Mouse (Mus musculus): ENCODE results near the gene Ophn1. TPM values are rescaled to one million over a fixed set of nuclear protein-coding genes. Genes with fewer than 3 reads are reported as not detected.

Ophn1 gene
- polyA plus RNA-seq, 1 experiment from 2014 or later, result 46.0 TPM

- H3K27ac ChIP-seq (ENCODE audit: low read length), result no peak overlapping the region
- no peak for ATAC-seq
- no peaks in the 10 kb centered on the region for H3K36me3 ChIP-seq (ENCODE audit: control insufficient read depth, insufficient read depth, low read length)
- no peak overlapping the region for H3K9ac ChIP-seq (ENCODE audit: low read depth, low read length)
- no peaks in the 10 kb centered on the region for H3K9me3 ChIP-seq (replicated peaks; ENCODE audit: control insufficient read depth, low read length, poor library complexity, severe bottlenecking)
- H3K4me3 ChIP-seq (ENCODE audit: low read depth, low read length), result no peak overlapping the region
- H3K4me2 ChIP-seq (ENCODE audit: low read length), result no peak overlapping the region
- no peaks in the 10 kb centered on the region for H3K4me1 ChIP-seq (ENCODE audit: control insufficient read depth, insufficient read depth, low read length)
- no peaks in the 10 kb centered on the region for H3K27me3 ChIP-seq (ENCODE audit: control insufficient read depth, insufficient read depth, low read depth, low read length)
- WGBS, result 6% methylated on average over 2 of the region's 2 CpGs
These were observed 272.0 kb downstream of the Ophn1 start for GRCm38 (mm10) chrX:98618865-98619264.

GRCm38 (mm10) chrX:98617426-98617825 lies 273.4 kb downstream of the Ophn1 start:
- Histone ChIP-seq H3K9me3 (replicated peaks; ENCODE audit: control insufficient read depth, low read length, poor library complexity, severe bottlenecking) (no peaks in the 10 kb centered on the region), H3K4me2 (ENCODE audit: low read length) (no peak overlapping the region), H3K4me1 (ENCODE audit: control insufficient read depth, insufficient read depth, low read length) (no peaks in the 10 kb centered on the region), H3K27me3 (ENCODE audit: control insufficient read depth, insufficient read depth, low read depth, low read length) (no peaks in the 10 kb centered on the region), H3K9ac (ENCODE audit: low read depth, low read length) (no peak overlapping the region), H3K4me3 (ENCODE audit: low read depth, low read length) (no peak overlapping the region), H3K36me3 (ENCODE audit: control insufficient read depth, insufficient read depth, low read length) (no peaks in the 10 kb centered on the region), H3K27ac (ENCODE audit: low read length) (no peak overlapping the region)
- ATAC-seq, result no peak
- 76% methylated on average over 4 of the region's 4 CpGs for WGBS

GRCm38 (mm10) chrX:98574201-98574600 lies 316.6 kb downstream of the Ophn1 start:
- no peak overlapping the region for H3K4me2 ChIP-seq (ENCODE audit: low read length)
- H3K27me3 ChIP-seq (ENCODE audit: control insufficient read depth, insufficient read depth, low read depth, low read length), result no peaks in the 10 kb centered on the region
- H3K4me1 ChIP-seq (ENCODE audit: control insufficient read depth, insufficient read depth, low read length), result no peaks in the 10 kb centered on the region
- H3K9ac ChIP-seq (ENCODE audit: low read depth, low read length), result no peak overlapping the region
- H3K36me3 ChIP-seq (ENCODE audit: control insufficient read depth, insufficient read depth, low read length), result no peaks in the 10 kb centered on the region
- no peak overlapping the region for H3K27ac ChIP-seq (ENCODE audit: low read length)
- ATAC-seq, result no peak
- H3K9me3 ChIP-seq (replicated peaks; ENCODE audit: control insufficient read depth, low read length, poor library complexity, severe bottlenecking), result no peaks in the 10 kb centered on the region
- H3K4me3 ChIP-seq (ENCODE audit: low read depth, low read length), result no peak overlapping the region

- no peaks in the 10 kb centered on the region for H3K27me3 ChIP-seq (ENCODE audit: control insufficient read depth, insufficient read depth, low read depth, low read length)
- no peak overlapping the region for H3K9ac ChIP-seq (ENCODE audit: low read depth, low read length)
- H3K9me3 ChIP-seq (replicated peaks; ENCODE audit: control insufficient read depth, low read length, poor library complexity, severe bottlenecking), result no peaks in the 10 kb centered on the region
- H3K4me2 ChIP-seq (ENCODE audit: low read length), result no peak overlapping the region
- H3K27ac ChIP-seq (ENCODE audit: low read length), result no peak overlapping the region
- H3K4me3 ChIP-seq (ENCODE audit: low read depth, low read length), result no peak overlapping the region
- WGBS, result 100% methylated on average over 1 of the region's 1 CpGs
- H3K4me1 ChIP-seq (ENCODE audit: control insufficient read depth, insufficient read depth, low read length), result no peaks in the 10 kb centered on the region
- ATAC-seq, result no peak
- H3K36me3 ChIP-seq (ENCODE audit: control insufficient read depth, insufficient read depth, low read length), result no peaks in the 10 kb centered on the region
These were observed 344.4 kb downstream of the Ophn1 start for GRCm38 (mm10) chrX:98546458-98546857.

GRCm38 (mm10) chrX:98515329-98515728 lies 375.5 kb downstream of the Ophn1 start:
- no peak overlapping the region for H3K9ac ChIP-seq (ENCODE audit: low read depth, low read length)
- WGBS, result 88% methylated on average over 2 of the region's 2 CpGs

GRCm38 (mm10) chrX:98514359-98514904 lies 376.4 kb downstream of the Ophn1 start:
- WGBS, result 61% methylated on average over 3 of the region's 3 CpGs
- no peak overlapping the region for H3K4me3 ChIP-seq (ENCODE audit: low read depth, low read length)
- H3K36me3 ChIP-seq (ENCODE audit: control insufficient read depth, insufficient read depth, low read length), result no peaks in the 10 kb centered on the region
- ATAC-seq, result no peak
- H3K4me1 ChIP-seq (ENCODE audit: control insufficient read depth, insufficient read depth, low read length), result no peaks in the 10 kb centered on the region
- H3K9ac ChIP-seq (ENCODE audit: low read depth, low read length), result no peak overlapping the region
- no peak overlapping the region for H3K4me2 ChIP-seq (ENCODE audit: low read length)
- no peaks in the 10 kb centered on the region; the same call in 1 of the 2 replicates for H3K27me3 ChIP-seq (ENCODE audit: control insufficient read depth, insufficient read depth, low read depth, low read length)
- no peaks in the 10 kb centered on the region for H3K9me3 ChIP-seq (replicated peaks; ENCODE audit: control insufficient read depth, low read length, poor library complexity, severe bottlenecking)
- no peak overlapping the region for H3K27ac ChIP-seq (ENCODE audit: low read length)

More at GRCm38 (mm10) chrX:98515329-98515728, 375.5 kb downstream of the Ophn1 start:
- no peaks in the 10 kb centered on the region; the same call in 1 of the 2 replicates for H3K27me3 ChIP-seq (ENCODE audit: control insufficient read depth, insufficient read depth, low read depth, low read length)
- no peak overlapping the region for H3K27ac ChIP-seq (ENCODE audit: low read length)
- H3K4me2 ChIP-seq (ENCODE audit: low read length), result no peak overlapping the region
- no peak overlapping the region for H3K4me3 ChIP-seq (ENCODE audit: low read depth, low read length)
- no peaks in the 10 kb centered on the region for H3K4me1 ChIP-seq (ENCODE audit: control insufficient read depth, insufficient read depth, low read length)
- no peak for ATAC-seq
- H3K9me3 ChIP-seq (replicated peaks; ENCODE audit: control insufficient read depth, low read length, poor library complexity, severe bottlenecking), result no peaks in the 10 kb centered on the region
- no peaks in the 10 kb centered on the region for H3K36me3 ChIP-seq (ENCODE audit: control insufficient read depth, insufficient read depth, low read length)

Small RNAs within 50 kb of the gene (microRNA-seq; reads per million reads assigned to microRNA genes)
- not detected for gene Gm27554

Other genes with a start within 250 kb of the Ophn1 start
- 16.1 and 18.6 TPM in 2 replicates for gene Yipf6, start 45.3 kb upstream of the Ophn1 start, polyA plus RNA-seq (2015; fragmentation: Nextera tagmentation; extraction: Ambion mirVana)
- 3.8 and 5.1 TPM in 2 replicates for gene Stard8, start 112.2 kb upstream of the Ophn1 start, polyA plus RNA-seq (2015; fragmentation: Nextera tagmentation; extraction: Ambion mirVana)
- gene Efnb1, start 245.1 kb upstream of the Ophn1 start, polyA plus RNA-seq (2015; fragmentation: Nextera tagmentation; extraction: Ambion mirVana), result 15.6 and 19.6 TPM in 2 replicates

All from midbrain, embryonic 16.5 days (tissue).